Mouse (Mus musculus): ENCODE measurements around the gene Ptn. TPM values are rescaled to one million over a fixed set of nuclear protein-coding genes. Genes with fewer than 3 reads are reported as not detected.

Gene Ptn
- polyA plus RNA-seq, 1 experiment: 0.22 TPM

- 82% methylated on average over 4 of the region's 4 CpGs for WGBS
- no peak overlapping the region for H3K27ac ChIP-seq (ENCODE audit: insufficient read depth, low read length)
- H3K27me3 ChIP-seq (ENCODE audit: control insufficient read depth, insufficient read depth, low read length): no peaks in the 10 kb centered on the region
- TF ChIP-seq POLR2A (IDR thresholded peaks at IDR 0.05; ENCODE audit: low read depth, low read length) (no peak), CTCF (IDR thresholded peaks at IDR 0.05; ENCODE audit: extremely low read depth, insufficient read depth, insufficient read length, insufficient replicate concordance) (no peak)
- H3K36me3 ChIP-seq (ENCODE audit: control insufficient read depth, insufficient read depth, low read length): no peaks in the 10 kb centered on the region
- DNase-seq (ENCODE audit: low read depth in 1 of 2, low spot score in 2 of 2): no peak
- no peak overlapping the region for H3K4me3 ChIP-seq (ENCODE audit: extremely low read depth, insufficient read depth, insufficient read length)
- no peaks in the 10 kb centered on the region for H3K4me1 ChIP-seq (ENCODE audit: control insufficient read depth, insufficient read depth, insufficient read length)
Observed at GRCm38 (mm10) chr6:36782481-36782880, 27.5 kb downstream of the Ptn start.

GRCm38 (mm10) chr6:36777567-36778337 lies 32.3 kb downstream of the Ptn start:
- TF ChIP-seq CTCF (IDR thresholded peaks at IDR 0.05; ENCODE audit: extremely low read depth, insufficient read depth, insufficient read length, insufficient replicate concordance): no peak
- TF ChIP-seq POLR2A (IDR thresholded peaks at IDR 0.05; ENCODE audit: low read depth, low read length): no peak
- 84% methylated on average over 7 of the region's 7 CpGs for WGBS
- no peak overlapping the region for H3K27ac ChIP-seq (ENCODE audit: insufficient read depth, low read length)
- H3K27me3 ChIP-seq (ENCODE audit: control insufficient read depth, insufficient read depth, low read length): no peaks in the 10 kb centered on the region
- no peaks in the 10 kb centered on the region for H3K36me3 ChIP-seq (ENCODE audit: control insufficient read depth, insufficient read depth, low read length)
- no peak for DNase-seq (ENCODE audit: low read depth in 1 of 2, low spot score in 2 of 2)
- H3K4me1 ChIP-seq (ENCODE audit: control insufficient read depth, insufficient read depth, insufficient read length): no peaks in the 10 kb centered on the region
- no peak overlapping the region for H3K4me3 ChIP-seq (ENCODE audit: extremely low read depth, insufficient read depth, insufficient read length)

- DNase-seq (ENCODE audit: low read depth in 1 of 2, low spot score in 2 of 2): no peak
- WGBS: 4% methylated on average over 2 of the region's 2 CpGs
- Histone ChIP-seq H3K27me3 (ENCODE audit: control insufficient read depth, insufficient read depth, low read length) (no peaks in the 10 kb centered on the region), H3K4me1 (ENCODE audit: control insufficient read depth, insufficient read depth, insufficient read length) (no peaks in the 10 kb centered on the region), H3K36me3 (ENCODE audit: control insufficient read depth, insufficient read depth, low read length) (no peaks in the 10 kb centered on the region), H3K4me3 (ENCODE audit: extremely low read depth, insufficient read depth, insufficient read length) (no peak overlapping the region), H3K27ac (ENCODE audit: insufficient read depth, low read length) (no peak overlapping the region)
- no peak for TF ChIP-seq POLR2A (IDR thresholded peaks at IDR 0.05; ENCODE audit: low read depth, low read length)
- no peak for TF ChIP-seq CTCF (IDR thresholded peaks at IDR 0.05; ENCODE audit: extremely low read depth, insufficient read depth, insufficient read length, insufficient replicate concordance)
Observed at GRCm38 (mm10) chr6:36777039-36777438, 33.0 kb downstream of the Ptn start.

GRCm38 (mm10) chr6:36775647-36776360 lies 34.2 kb downstream of the Ptn start:
- H3K4me1 ChIP-seq (ENCODE audit: control insufficient read depth, insufficient read depth, insufficient read length): no peaks in the 10 kb centered on the region
- 90% methylated on average over 10 of the region's 10 CpGs for WGBS
- no peaks in the 10 kb centered on the region for H3K36me3 ChIP-seq (ENCODE audit: control insufficient read depth, insufficient read depth, low read length)
- no peak for DNase-seq (ENCODE audit: low read depth in 1 of 2, low spot score in 2 of 2)
- no peak overlapping the region for H3K4me3 ChIP-seq (ENCODE audit: extremely low read depth, insufficient read depth, insufficient read length)
- TF ChIP-seq CTCF (IDR thresholded peaks at IDR 0.05; ENCODE audit: extremely low read depth, insufficient read depth, insufficient read length, insufficient replicate concordance): no peak
- no peak for TF ChIP-seq POLR2A (IDR thresholded peaks at IDR 0.05; ENCODE audit: low read depth, low read length)
- no peaks in the 10 kb centered on the region for H3K27me3 ChIP-seq (ENCODE audit: control insufficient read depth, insufficient read depth, low read length)
- H3K27ac ChIP-seq (ENCODE audit: insufficient read depth, low read length): no peak overlapping the region

GRCm38 (mm10) chr6:36772541-36772940 lies 37.5 kb downstream of the Ptn start:
- H3K36me3 ChIP-seq (ENCODE audit: control insufficient read depth, insufficient read depth, low read length): no peaks in the 10 kb centered on the region
- H3K4me3 ChIP-seq (ENCODE audit: extremely low read depth, insufficient read depth, insufficient read length): no peak overlapping the region
- 92% methylated on average over 2 of the region's 2 CpGs for WGBS
- no peak for DNase-seq (ENCODE audit: low read depth in 1 of 2, low spot score in 2 of 2)
- H3K27me3 ChIP-seq (ENCODE audit: control insufficient read depth, insufficient read depth, low read length): no peaks in the 10 kb centered on the region
- no peak overlapping the region for H3K27ac ChIP-seq (ENCODE audit: insufficient read depth, low read length)
- H3K4me1 ChIP-seq (ENCODE audit: control insufficient read depth, insufficient read depth, insufficient read length): no peaks in the 10 kb centered on the region
- TF ChIP-seq CTCF (IDR thresholded peaks at IDR 0.05; ENCODE audit: extremely low read depth, insufficient read depth, insufficient read length, insufficient replicate concordance): no peak
- TF ChIP-seq POLR2A (IDR thresholded peaks at IDR 0.05; ENCODE audit: low read depth, low read length): no peak

GRCm38 (mm10) chr6:36769012-36769411 lies 41.0 kb downstream of the Ptn start:
- Histone ChIP-seq H3K4me1 (ENCODE audit: control insufficient read depth, insufficient read depth, insufficient read length) (no peaks in the 10 kb centered on the region), H3K4me3 (ENCODE audit: extremely low read depth, insufficient read depth, insufficient read length) (no peak overlapping the region), H3K27ac (ENCODE audit: insufficient read depth, low read length) (no peak overlapping the region), H3K27me3 (ENCODE audit: control insufficient read depth, insufficient read depth, low read length) (no peaks in the 10 kb centered on the region), H3K36me3 (ENCODE audit: control insufficient read depth, insufficient read depth, low read length) (no peaks in the 10 kb centered on the region)
- TF ChIP-seq CTCF (IDR thresholded peaks at IDR 0.05; ENCODE audit: extremely low read depth, insufficient read depth, insufficient read length, insufficient replicate concordance): no peak
- TF ChIP-seq POLR2A (IDR thresholded peaks at IDR 0.05; ENCODE audit: low read depth, low read length): no peak
- WGBS: 86% methylated on average over 3 of the region's 3 CpGs
- no peak for DNase-seq (ENCODE audit: low read depth in 1 of 2, low spot score in 2 of 2)

GRCm38 (mm10) chr6:36766941-36767340 lies 43.1 kb downstream of the Ptn start:
- 83% methylated on average over 3 of the region's 3 CpGs for WGBS
- no peaks in the 10 kb centered on the region for H3K36me3 ChIP-seq (ENCODE audit: control insufficient read depth, insufficient read depth, low read length)
- H3K27ac ChIP-seq (ENCODE audit: insufficient read depth, low read length): no peak overlapping the region
- H3K4me3 ChIP-seq (ENCODE audit: extremely low read depth, insufficient read depth, insufficient read length): no peak overlapping the region
- H3K4me1 ChIP-seq (ENCODE audit: control insufficient read depth, insufficient read depth, insufficient read length): no peaks in the 10 kb centered on the region
- DNase-seq (ENCODE audit: low read depth in 1 of 2, low spot score in 2 of 2): no peak
- TF ChIP-seq CTCF (IDR thresholded peaks at IDR 0.05; ENCODE audit: extremely low read depth, insufficient read depth, insufficient read length, insufficient replicate concordance) (no peak), POLR2A (IDR thresholded peaks at IDR 0.05; ENCODE audit: low read depth, low read length) (no peak)
- no peaks in the 10 kb centered on the region for H3K27me3 ChIP-seq (ENCODE audit: control insufficient read depth, insufficient read depth, low read length)

Data from spleen, adult 2 months (tissue).